ENCODE assay signal across 11 mouse cellular contexts in the genomic region with DNA sequence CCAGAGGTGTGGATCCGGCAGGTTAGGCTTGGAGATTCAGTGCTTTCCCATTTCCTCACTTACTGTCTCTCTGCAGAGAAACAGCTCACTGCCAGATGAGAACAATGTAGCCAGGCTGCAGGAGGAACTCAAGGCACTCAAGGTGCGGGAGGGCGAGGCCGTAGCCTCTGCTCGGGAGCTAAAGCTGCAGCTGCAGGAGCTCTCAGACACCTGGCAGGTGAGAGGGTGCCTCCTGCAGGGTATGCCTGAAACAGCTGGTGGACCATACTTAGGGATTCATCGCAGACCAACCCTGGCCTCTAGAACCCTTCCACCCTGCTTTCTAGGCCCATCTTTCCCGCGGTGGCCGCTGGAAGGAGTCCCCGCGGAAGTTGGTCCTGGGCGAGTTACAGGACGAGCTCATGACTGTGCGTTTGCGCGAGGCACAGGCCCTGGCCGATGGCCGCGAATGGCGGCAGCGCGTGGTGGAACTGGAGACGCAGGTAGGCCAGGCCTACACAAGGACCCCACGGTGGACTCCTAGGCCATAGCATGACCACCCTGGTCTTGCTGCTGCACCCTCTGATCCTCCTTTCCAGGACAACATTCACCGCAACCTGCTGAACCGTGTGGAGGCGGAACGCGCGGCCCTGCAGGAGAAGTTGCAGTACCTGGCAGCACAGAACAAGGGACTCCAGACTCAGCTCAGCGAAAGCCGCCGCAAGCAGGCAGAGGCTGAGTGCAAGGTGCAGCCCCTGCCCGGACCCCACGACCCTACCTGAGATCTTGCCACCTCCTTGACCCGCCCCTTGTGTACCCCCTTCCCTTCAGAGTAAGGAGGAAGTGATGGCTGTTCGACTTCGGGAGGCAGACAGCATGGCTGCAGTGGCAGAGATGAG. TPM values are rescaled to one million over a fixed set of nuclear protein-coding genes. Genes with fewer than 3 reads are reported as not detected.
A peak's percentile ranks its signal among the peaks of the same experiment; 100 is the strongest.
DNase-seq lines count a peak whose midpoint lies in the region; ATAC-seq and TF ChIP-seq lines count a peak whose summit lies in the region.
"Had no signal": no experiment of that assay in that cellular context is flagged by ENCODE, and none has a peak within 500 bp of the region (broad histone marks: within the 10 kb centered on the region; RNA-seq: fewer than 3 reads in every experiment).

No protein-coding gene starts in this region.

- no peak overlapping the region for H3K9ac ChIP-seq in lung, embryonic 15.5 days
- no peak overlapping the region for H3K9ac ChIP-seq in intestine, postnatal 0 days (ENCODE audit: low read depth, low read length)
- H3K9ac ChIP-seq in neural tube, embryonic 15.5 days (replicated peaks), result no peak overlapping the region

- H3K27me3 ChIP-seq in erythroblast, embryonic 14.5 days (ENCODE audit: control insufficient read depth), result peaks cover 54% of the 10 kb centered on the region
- peaks cover 17% of the 10 kb centered on the region for H3K27me3 ChIP-seq in lung, embryonic 15.5 days
- 0 out of 2 replicates have a peak, but pooled peaks cover 6% of the 10 kb centered on the region for H3K27me3 ChIP-seq in intestine, postnatal 0 days (replicated peaks; ENCODE audit: control insufficient read depth, insufficient read depth, low read length)
- peaks cover 24% of the 10 kb centered on the region for H3K27me3 ChIP-seq in neural tube, embryonic 15.5 days (replicated peaks)

- no peak for ATAC-seq in erythroblast, adult 5-6 weeks (replicated peaks; ENCODE audit: low FRiP score, poor library complexity, severe bottlenecking)
- no peak for ATAC-seq in lung, embryonic 15.5 days (ENCODE audit: borderline replicate concordance, extremely low read depth, low FRiP score, low TSS enrichment)
- ATAC-seq in intestine, postnatal 0 days, result 0 out of 2 replicates have a peak, but pooled peaks have one; percentile 20
- ATAC-seq in neural tube, embryonic 15.5 days (ENCODE audit: low FRiP score), result 0 out of 2 replicates have a peak, but pooled peaks have one; percentile 2
- no peak for ATAC-seq in activated CD4-positive, CD25-positive, alpha-beta regulatory T cell, adult 4 months

- H3K27ac ChIP-seq in lung, embryonic 15.5 days, result no peak overlapping the region
- no peak overlapping the region for H3K27ac ChIP-seq in intestine, postnatal 0 days (ENCODE audit: low read depth, low read length)
- no peak overlapping the region for H3K27ac ChIP-seq in neural tube, embryonic 15.5 days (replicated peaks)

- H3K4me1 ChIP-seq in erythroblast, embryonic 14.5 days (ENCODE audit: control insufficient read depth), result peaks cover 20% of the 10 kb centered on the region
- H3K4me1 ChIP-seq in lung, embryonic 15.5 days, result peaks cover 16% of the 10 kb centered on the region
- no peaks in the 10 kb centered on the region; the same call in 1 of the 2 replicates for H3K4me1 ChIP-seq in intestine, postnatal 0 days (replicated peaks; ENCODE audit: control insufficient read depth, insufficient read depth, low read length)
- H3K4me1 ChIP-seq in neural tube, embryonic 15.5 days, result peaks cover 37% of the 10 kb centered on the region

- H3K4me3 ChIP-seq in erythroblast, embryonic 14.5 days (replicated peaks), result peak overlapping the region; percentile 37
- H3K4me3 ChIP-seq in lung, embryonic 15.5 days, result no peak overlapping the region
- H3K4me3 ChIP-seq in intestine, postnatal 0 days (ENCODE audit: low read depth, low read length), result no peak overlapping the region
- no peak overlapping the region for H3K4me3 ChIP-seq in neural tube, embryonic 15.5 days (replicated peaks)
- H3K4me3 ChIP-seq: megakaryocyte, embryonic 14.5 days had no signal

- no peaks in the 10 kb centered on the region; the same call in 1 of the 2 replicates for H3K36me3 ChIP-seq in erythroblast, embryonic 14.5 days (ENCODE audit: control insufficient read depth)
- H3K36me3 ChIP-seq in lung, embryonic 15.5 days, result peaks cover 6% of the 10 kb centered on the region; the same call in 1 of the 2 replicates
- H3K36me3 ChIP-seq in intestine, postnatal 0 days (ENCODE audit: control insufficient read depth, insufficient read depth), result peaks cover 12% of the 10 kb centered on the region; the same call in 1 of the 2 replicates
- peaks cover 74% of the 10 kb centered on the region for H3K36me3 ChIP-seq in neural tube, embryonic 15.5 days

- no peak for DNase-seq in lung, postnatal 25 days (ENCODE audit: low spot score)
- DNase-seq in cerebellum, adult 11-12 months, result no peak

- TF ChIP-seq CTCF in intestine, postnatal 0 days (IDR thresholded peaks at IDR 0.05; ENCODE audit: low read depth), result peak; percentile 61

- WGBS in lung, embryonic 15.5 days, result 35% methylated on average over 38 of the region's 38 CpGs
- WGBS in intestine, postnatal 0 days, result 46% methylated on average over 38 of the region's 38 CpGs
- WGBS in neural tube, embryonic 15.5 days, result 18% methylated on average over 37 of the region's 38 CpGs

- H3K4me2 ChIP-seq in lung, embryonic 15.5 days, result peak overlapping the region; percentile 28
- H3K4me2 ChIP-seq in intestine, postnatal 0 days (replicated peaks; ENCODE audit: low read depth), result peak overlapping the region; percentile 57; the same call in 1 of the 2 replicates
- no peak overlapping the region for H3K4me2 ChIP-seq in neural tube, embryonic 15.5 days

- 0 out of 2 replicates have a peak, but pooled peaks cover 2% of the 10 kb centered on the region for H3K9me3 ChIP-seq in erythroblast, embryonic 14.5 days (ENCODE audit: control insufficient read depth, low read length)
- no peaks in the 10 kb centered on the region for H3K9me3 ChIP-seq in lung, embryonic 15.5 days
- H3K9me3 ChIP-seq in intestine, postnatal 0 days (ENCODE audit: control insufficient read depth), result no peaks in the 10 kb centered on the region
- H3K9me3 ChIP-seq in neural tube, embryonic 15.5 days (replicated peaks), result 0 out of 2 replicates have a peak, but pooled peaks cover 3% of the 10 kb centered on the region

RNA-seq across cellular contexts. Expression of gene Prr36, which starts 11.8 kb away (rescaled TPM):
- polyA plus RNA-seq in erythroblast, embryonic 14.5 days (2012), result not detected in 2 replicates
- total RNA-seq in erythroblast, adult 5-6 weeks (2015; ENCODE audit: low replicate concordance), result not detected in 2 replicates
- total RNA-seq in erythroblast, adult 5-6 weeks (2017; ENCODE audit: low replicate concordance), result 0.09 TPM in 1 of 2 replicates, not detected in the other
- polyA plus RNA-seq in lung, embryonic 15.5 days (2015; fragmentation: Nextera tagmentation; extraction: Ambion mirVana), result 7.5 TPM in 2 replicates
- polyA plus RNA-seq in intestine, postnatal 0 days (2015; fragmentation: Nextera tagmentation; extraction: Ambion mirVana), result 0.99 and 1.1 TPM in 2 replicates
- 36.2 and 37.5 TPM in 2 replicates for polyA plus RNA-seq in neural tube, embryonic 15.5 days (2015; fragmentation: Nextera tagmentation; extraction: Ambion mirVana)
- under 1 TPM in 1 of 2 experiments, not detected in 1; 0.15 TPM for polyA plus RNA-seq in activated CD4-positive, CD25-positive, alpha-beta regulatory T cell, adult 4 months (2017; shearing (Covaris generic))

RNA-seq across cellular contexts. Expression of gene Lrrc8e, which starts 21.1 kb away (rescaled TPM):
- 0.02 TPM in 1 of 2 replicates, not detected in the other for polyA plus RNA-seq in erythroblast, embryonic 14.5 days (2012)
- not detected in 2 replicates for total RNA-seq in erythroblast, adult 5-6 weeks (2015; ENCODE audit: low replicate concordance)
- not detected in 2 replicates for total RNA-seq in erythroblast, adult 5-6 weeks (2017; ENCODE audit: low replicate concordance)
- polyA plus RNA-seq in lung, embryonic 15.5 days (2015; fragmentation: Nextera tagmentation; extraction: Ambion mirVana), result 3.8 and 4.2 TPM in 2 replicates
- 2.8 and 3.3 TPM in 2 replicates for polyA plus RNA-seq in intestine, postnatal 0 days (2015; fragmentation: Nextera tagmentation; extraction: Ambion mirVana)
- polyA plus RNA-seq in neural tube, embryonic 15.5 days (2015; fragmentation: Nextera tagmentation; extraction: Ambion mirVana), result 0.57 TPM in 1 of 2 replicates, not detected in the other
- polyA plus RNA-seq in activated CD4-positive, CD25-positive, alpha-beta regulatory T cell, adult 4 months (2017; shearing (Covaris generic)), result not detected
- total RNA-seq: common myeloid progenitor, adult 5-6 weeks; hematopoietic stem cell, adult 5-6 weeks had no signal

RNA-seq across cellular contexts. Expression of gene Map2k7, which starts 33.1 kb away (rescaled TPM):
- 9.1 and 9.9 TPM in 2 replicates for polyA plus RNA-seq in erythroblast, embryonic 14.5 days (2012)
- 16.3 and 22.4 TPM in 2 replicates for total RNA-seq in erythroblast, adult 5-6 weeks (2015; ENCODE audit: low replicate concordance)
- 6.6 and 8.6 TPM in 2 replicates for total RNA-seq in erythroblast, adult 5-6 weeks (2017; ENCODE audit: low replicate concordance)
- polyA plus RNA-seq in lung, embryonic 15.5 days (2015; fragmentation: Nextera tagmentation; extraction: Ambion mirVana), result 29.6 and 31.3 TPM in 2 replicates
- 14.3 and 16.6 TPM in 2 replicates for polyA plus RNA-seq in intestine, postnatal 0 days (2015; fragmentation: Nextera tagmentation; extraction: Ambion mirVana)
- 26.9 and 30.6 TPM in 2 replicates for polyA plus RNA-seq in neural tube, embryonic 15.5 days (2015; fragmentation: Nextera tagmentation; extraction: Ambion mirVana)
- 10 to 100 TPM; 18.3 to 29.8 TPM for polyA plus RNA-seq in activated CD4-positive, CD25-positive, alpha-beta regulatory T cell, adult 4 months (2017; shearing (Covaris generic))

RNA-seq across cellular contexts. Expression of gene Gm49320, which starts 33.2 kb away (rescaled TPM):
- polyA plus RNA-seq in erythroblast, embryonic 14.5 days (2012), result 0.25 and 0.38 TPM in 2 replicates
- total RNA-seq in erythroblast, adult 5-6 weeks (2015; ENCODE audit: low replicate concordance), result 0.84 TPM in 1 of 2 replicates, not detected in the other
- not detected in 2 replicates for total RNA-seq in erythroblast, adult 5-6 weeks (2017; ENCODE audit: low replicate concordance)
- polyA plus RNA-seq in lung, embryonic 15.5 days (2015; fragmentation: Nextera tagmentation; extraction: Ambion mirVana), result 1.4 and 1.5 TPM in 2 replicates
- polyA plus RNA-seq in intestine, postnatal 0 days (2015; fragmentation: Nextera tagmentation; extraction: Ambion mirVana), result 0.20 and 0.74 TPM in 2 replicates
- 1.1 and 1.3 TPM in 2 replicates for polyA plus RNA-seq in neural tube, embryonic 15.5 days (2015; fragmentation: Nextera tagmentation; extraction: Ambion mirVana)
- polyA plus RNA-seq in activated CD4-positive, CD25-positive, alpha-beta regulatory T cell, adult 4 months (2017; shearing (Covaris generic)), result 1 to 10 TPM in 1 of 2 experiments, under 1 TPM in 1; 0.61 to 1.3 TPM
- total RNA-seq: common myeloid progenitor, adult 5-6 weeks; hematopoietic stem cell, adult 5-6 weeks had no signal

RNA-seq across cellular contexts. Expression of gene Evi5l, which starts 39.1 kb away (rescaled TPM):
- polyA plus RNA-seq in erythroblast, embryonic 14.5 days (2012), result 1.3 and 1.5 TPM in 2 replicates
- 0.38 and 4.0 TPM in 2 replicates for total RNA-seq in erythroblast, adult 5-6 weeks (2015; ENCODE audit: low replicate concordance)
- total RNA-seq in erythroblast, adult 5-6 weeks (2017; ENCODE audit: low replicate concordance), result 3.6 and 4.2 TPM in 2 replicates
- 21.3 and 23.5 TPM in 2 replicates for polyA plus RNA-seq in lung, embryonic 15.5 days (2015; fragmentation: Nextera tagmentation; extraction: Ambion mirVana)
- 6.6 and 8.3 TPM in 2 replicates for polyA plus RNA-seq in intestine, postnatal 0 days (2015; fragmentation: Nextera tagmentation; extraction: Ambion mirVana)
- polyA plus RNA-seq in neural tube, embryonic 15.5 days (2015; fragmentation: Nextera tagmentation; extraction: Ambion mirVana), result 90.0 and 107 TPM in 2 replicates
- polyA plus RNA-seq in activated CD4-positive, CD25-positive, alpha-beta regulatory T cell, adult 4 months (2017; shearing (Covaris generic)), result 1 to 10 TPM; 4.1 TPM

Comparison
In these comparisons a context has a peak if more than half of its experiments do, and no peak if none do; other contexts are left out.
1. ATAC-seq: peak in intestine, postnatal 0 days (single experiment) and neural tube, embryonic 15.5 days (single experiment); none in erythroblast, adult 5-6 weeks (single experiment), lung, embryonic 15.5 days (single experiment) and activated CD4-positive, CD25-positive, alpha-beta regulatory T cell, adult 4 months (single experiment).